Mouse (Mus musculus) G1E-ER4 (cell line): ENCODE results near the gene Ap5z1. TPM values are rescaled to one million over a fixed set of nuclear protein-coding genes. Genes with fewer than 3 reads are reported as not detected.

ENCODE experiments used
- GATA1 ChIP-seq: IDR thresholded peaks from one replicate; pipeline ENCODE4 v1.8.0; 2012; ENCODE audit warnings: low read length, inconsistent platforms
- polyA plus RNA-seq: library from polyadenylated mRNA; stranded (reverse); fragments of >175 nt; gene quantifications from 2 replicates; pipeline ENCODE4 v1.2.3, GENCODE M21; 2012

Ap5z1 gene
- polyA plus RNA-seq, result 27.9 and 33.3 TPM in 2 replicates

- no peak for TF ChIP-seq GATA1
Measured at GRCm38 (mm10) chr5:142463461-142464454, at the start of gene Ap5z1. Gene Ap5z1, plus strand, starts transcription at chr5:142463944.

- TF ChIP-seq GATA1, result no peak
Measured at GRCm38 (mm10) chr5:142415401-142415800, 48.3 kb upstream of the Ap5z1 start.

GRCm38 (mm10) chr5:142416070-142416775 lies 47.5 kb upstream of the Ap5z1 start:
- no peak for TF ChIP-seq GATA1

GRCm38 (mm10) chr5:142417104-142417503 lies 46.6 kb upstream of the Ap5z1 start:
- no peak for TF ChIP-seq GATA1

- no peak for TF ChIP-seq GATA1
Measured at GRCm38 (mm10) chr5:142417876-142418275, 45.9 kb upstream of the Ap5z1 start.

- TF ChIP-seq GATA1, result no peak
Measured at GRCm38 (mm10) chr5:142418419-142418818, 45.3 kb upstream of the Ap5z1 start.

GRCm38 (mm10) chr5:142420317-142420716 lies 43.4 kb upstream of the Ap5z1 start:
- no peak for TF ChIP-seq GATA1

GRCm38 (mm10) chr5:142420920-142421319 lies 42.8 kb upstream of the Ap5z1 start:
- TF ChIP-seq GATA1, result no peak

- no peak for TF ChIP-seq GATA1
Measured at GRCm38 (mm10) chr5:142421886-142422285, 41.9 kb upstream of the Ap5z1 start.

GRCm38 (mm10) chr5:142423141-142423540 lies 40.6 kb upstream of the Ap5z1 start:
- TF ChIP-seq GATA1, result no peak

GRCm38 (mm10) chr5:142423701-142424100 lies 40.0 kb upstream of the Ap5z1 start:
- no peak for TF ChIP-seq GATA1

- TF ChIP-seq GATA1, result no peak
Measured at GRCm38 (mm10) chr5:142424627-142425349, 39.0 kb upstream of the Ap5z1 start.

- no peak for TF ChIP-seq GATA1
Measured at GRCm38 (mm10) chr5:142426476-142426875, 37.3 kb upstream of the Ap5z1 start.

GRCm38 (mm10) chr5:142427876-142428275 lies 35.9 kb upstream of the Ap5z1 start:
- TF ChIP-seq GATA1, result no peak

- no peak for TF ChIP-seq GATA1
Measured at GRCm38 (mm10) chr5:142428691-142429090, 35.1 kb upstream of the Ap5z1 start.

- TF ChIP-seq GATA1, result no peak
Measured at GRCm38 (mm10) chr5:142431029-142431428, 32.7 kb upstream of the Ap5z1 start.
